In the genomic region with DNA sequence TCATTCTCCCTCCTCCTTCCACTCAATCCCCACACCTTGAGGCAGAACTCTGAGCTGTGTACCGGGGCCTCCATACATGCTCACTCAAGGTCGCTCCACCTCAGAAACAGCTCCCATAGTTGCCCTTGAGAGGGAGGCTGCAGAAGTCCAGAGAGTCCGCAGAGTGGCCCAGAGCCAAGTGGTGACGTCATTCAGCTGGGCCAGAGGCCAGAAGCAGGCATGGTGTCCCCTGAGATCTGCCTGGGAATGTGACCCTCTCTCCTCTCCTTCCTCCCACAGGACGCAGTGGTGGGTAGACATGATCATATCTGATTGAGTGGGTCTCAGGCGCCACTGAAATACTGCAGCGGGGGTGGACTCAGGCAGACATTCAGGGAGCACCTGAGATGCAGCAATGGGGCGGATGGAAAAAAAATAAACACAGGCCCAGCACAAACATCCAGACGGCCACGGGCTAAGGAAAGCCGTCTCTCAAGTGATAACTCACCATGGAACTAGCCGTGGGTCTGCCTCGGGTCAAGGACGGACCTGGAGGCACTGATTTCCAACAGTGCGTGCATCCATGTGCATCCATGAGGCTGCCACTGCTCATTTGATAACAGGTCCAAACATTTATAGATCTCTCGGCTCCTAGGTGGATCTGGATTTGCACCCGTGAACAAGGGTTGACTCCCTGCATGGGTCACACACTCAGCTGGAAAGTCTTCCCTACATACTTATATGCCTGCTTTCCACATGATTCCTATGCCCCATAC, we compare ENCODE assay signal across 9 mouse cellular contexts. TPM values are rescaled to one million over a fixed set of nuclear protein-coding genes. Genes with fewer than 3 reads are reported as not detected.
DNase-seq lines count a peak whose midpoint lies in the region; ATAC-seq lines count a peak whose summit lies in the region.
"Had no signal": no experiment of that assay in that cellular context is flagged by ENCODE, and none has a peak within 500 bp of the region (broad histone marks: within the 10 kb centered on the region; RNA-seq: fewer than 3 reads in every experiment).

No protein-coding gene starts in this region.

- DNase-seq in midbrain, embryonic 14.5 days, result peak; percentile 48
- DNase-seq in cerebellum, adult 9-10 months, result peak; percentile 75
- peak; percentile 89 for DNase-seq in kidney, postnatal 25 days
- peak; percentile 82 for DNase-seq in ovary, postnatal 36 days (ENCODE audit: low spot score)
- no peak for DNase-seq in layer of hippocampus, adult 9-11 months

- H3K9me3 ChIP-seq in midbrain, embryonic 14.5 days (ENCODE audit: control insufficient read depth, low read length), result peaks cover 5% of the 10 kb centered on the region; the same call in 1 of the 2 replicates
- peaks cover 4% of the 10 kb centered on the region; the same call in 1 of the 2 replicates for H3K9me3 ChIP-seq in midbrain, embryonic 13.5 days
- peaks cover 11% of the 10 kb centered on the region for H3K9me3 ChIP-seq in heart, embryonic 13.5 days
- H3K9me3 ChIP-seq: midbrain, embryonic 12.5 days had no signal

- no peak overlapping the region for H3K9ac ChIP-seq in midbrain, embryonic 14.5 days (replicated peaks; ENCODE audit: low read length)
- H3K9ac ChIP-seq in midbrain, embryonic 13.5 days (replicated peaks), result no peak overlapping the region
- no peak overlapping the region; the same call in 1 of the 2 replicates for H3K9ac ChIP-seq in heart, embryonic 13.5 days
- H3K9ac ChIP-seq: midbrain, embryonic 12.5 days had no signal

- no peaks in the 10 kb centered on the region for H3K4me1 ChIP-seq in midbrain, embryonic 14.5 days (ENCODE audit: control insufficient read depth, insufficient read depth, low read length)
- H3K4me1 ChIP-seq in midbrain, embryonic 13.5 days (replicated peaks), result no peaks in the 10 kb centered on the region
- H3K4me1 ChIP-seq in heart, embryonic 13.5 days, result peaks cover 11% of the 10 kb centered on the region
- H3K4me1 ChIP-seq: midbrain, embryonic 12.5 days had no signal

- no peaks in the 10 kb centered on the region for H3K27me3 ChIP-seq in midbrain, embryonic 14.5 days (ENCODE audit: control insufficient read depth, insufficient read depth, low read length)
- H3K27me3 ChIP-seq in midbrain, embryonic 13.5 days, result no peaks in the 10 kb centered on the region
- H3K27me3 ChIP-seq in heart, embryonic 13.5 days (replicated peaks), result no peaks in the 10 kb centered on the region
- H3K27me3 ChIP-seq: midbrain, embryonic 12.5 days had no signal

- ATAC-seq in midbrain, embryonic 14.5 days (ENCODE audit: low FRiP score, low TSS enrichment), result no peak
- no peak for ATAC-seq in midbrain, embryonic 13.5 days
- peak; percentile 71; the same call in 1 of the 2 replicates for ATAC-seq in heart, embryonic 13.5 days (ENCODE audit: extremely low read depth, insufficient number of reproducible peaks, low FRiP score, low TSS enrichment)
- no peak for ATAC-seq in megakaryocyte progenitor cell, adult 5-6 weeks (replicated peaks; ENCODE audit: poor library complexity)

- H3K4me2 ChIP-seq in midbrain, embryonic 14.5 days (ENCODE audit: low read length), result no peak overlapping the region
- H3K4me2 ChIP-seq in midbrain, embryonic 13.5 days (replicated peaks), result no peak overlapping the region
- peak overlapping the region; percentile 40 for H3K4me2 ChIP-seq in heart, embryonic 13.5 days
- H3K4me2 ChIP-seq: midbrain, embryonic 12.5 days had no signal

- H3K27ac ChIP-seq in midbrain, embryonic 14.5 days (replicated peaks; ENCODE audit: low read depth, low read length), result no peak overlapping the region
- no peak overlapping the region for H3K27ac ChIP-seq in midbrain, embryonic 13.5 days
- peak overlapping the region; percentile 68 for H3K27ac ChIP-seq in heart, embryonic 13.5 days (replicated peaks)
- H3K27ac ChIP-seq: midbrain, embryonic 12.5 days had no signal

- no peaks in the 10 kb centered on the region for H3K36me3 ChIP-seq in midbrain, embryonic 14.5 days (ENCODE audit: control insufficient read depth, insufficient read depth, low read length)
- H3K36me3 ChIP-seq in midbrain, embryonic 13.5 days, result no peaks in the 10 kb centered on the region
- H3K36me3 ChIP-seq in heart, embryonic 13.5 days, result no peaks in the 10 kb centered on the region
- H3K36me3 ChIP-seq: midbrain, embryonic 12.5 days had no signal

- 81% methylated on average over 17 of the region's 17 CpGs for WGBS in midbrain, embryonic 14.5 days
- WGBS in midbrain, embryonic 13.5 days, result 87% methylated on average over 17 of the region's 17 CpGs
- 27% methylated on average over 17 of the region's 17 CpGs for WGBS in heart, embryonic 13.5 days

- no peak overlapping the region for H3K4me3 ChIP-seq in midbrain, embryonic 14.5 days (replicated peaks; ENCODE audit: low read depth, low read length)
- no peak overlapping the region for H3K4me3 ChIP-seq in midbrain, embryonic 13.5 days (replicated peaks)
- no peak overlapping the region for H3K4me3 ChIP-seq in heart, embryonic 13.5 days
- H3K4me3 ChIP-seq: midbrain, embryonic 12.5 days had no signal

RNA-seq across cellular contexts. Expression of a gene that starts 34.1 kb away (rescaled TPM):
- 33.5 and 37.5 TPM in 2 replicates for polyA plus RNA-seq in midbrain, embryonic 14.5 days (2014; fragmentation: Nextera tagmentation; extraction: Ambion mirVana)
- 33.0 and 35.8 TPM in 2 replicates for polyA plus RNA-seq in midbrain, embryonic 13.5 days (2015; fragmentation: Nextera tagmentation; extraction: Ambion mirVana)
- polyA plus RNA-seq in heart, embryonic 13.5 days (2015; fragmentation: Nextera tagmentation; extraction: Ambion mirVana), result 13.3 and 14.9 TPM in 2 replicates
- 23.8 and 25.6 TPM in 2 replicates for total RNA-seq in megakaryocyte progenitor cell, adult 5-6 weeks (2015)
- total RNA-seq in megakaryocyte progenitor cell, adult 5-6 weeks (2017), result 22.0 and 26.9 TPM in 2 replicates

RNA-seq across cellular contexts. Expression of a gene that starts 36.2 kb away (rescaled TPM):
- polyA plus RNA-seq in midbrain, embryonic 14.5 days (2014; fragmentation: Nextera tagmentation; extraction: Ambion mirVana), result 37.3 and 43.3 TPM in 2 replicates
- polyA plus RNA-seq in midbrain, embryonic 13.5 days (2015; fragmentation: Nextera tagmentation; extraction: Ambion mirVana), result 55.2 and 55.3 TPM in 2 replicates
- polyA plus RNA-seq in heart, embryonic 13.5 days (2015; fragmentation: Nextera tagmentation; extraction: Ambion mirVana), result 11.6 and 11.8 TPM in 2 replicates
- total RNA-seq in megakaryocyte progenitor cell, adult 5-6 weeks (2015), result 5.9 and 10.9 TPM in 2 replicates
- 6.9 and 7.4 TPM in 2 replicates for total RNA-seq in megakaryocyte progenitor cell, adult 5-6 weeks (2017)
